Mouse (Mus musculus): ENCODE measurements around the gene Nmrk2. TPM values are rescaled to one million over a fixed set of nuclear protein-coding genes. Genes with fewer than 3 reads are reported as not detected.

Nmrk2 gene
- total and polyA plus RNA-seq, 2 experiments from 2014 or later = 0.25 to 0.31 TPM

DNA sequence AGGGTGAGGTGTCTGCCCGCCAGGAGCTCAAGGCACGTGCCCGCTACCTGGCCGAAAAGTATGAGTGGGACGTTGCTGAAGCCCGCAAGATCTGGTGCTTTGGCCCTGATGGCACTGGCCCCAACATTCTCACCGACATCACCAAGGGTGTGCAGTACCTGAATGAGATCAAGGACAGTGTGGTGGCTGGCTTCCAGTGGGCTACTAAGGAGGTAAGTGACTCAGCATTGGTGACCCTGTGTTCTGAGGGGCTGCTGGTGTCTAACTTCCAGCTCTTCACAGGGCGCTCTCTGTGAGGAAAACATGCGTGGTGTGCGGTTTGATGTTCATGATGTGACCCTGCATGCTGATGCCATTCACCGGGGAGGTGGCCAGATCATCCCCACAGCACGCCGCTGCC is 20.9 kb downstream of the Nmrk2 start:
- no peaks in the 10 kb centered on the region for H3K4me1 ChIP-seq (ENCODE audit: insufficient read depth, low read length)
- no peak overlapping the region for H3K27ac ChIP-seq
- no peaks in the 10 kb centered on the region for H3K9me3 ChIP-seq (ENCODE audit: low read length)
- 93% methylated on average over 13 of the region's 13 CpGs for WGBS
- H3K4me2 ChIP-seq (ENCODE audit: low read depth, low read length) = no peak overlapping the region
- no peak overlapping the region for H3K9ac ChIP-seq (replicated peaks; ENCODE audit: low read length)
- DNase-seq (ENCODE audit: low spot score) (no peak), ATAC-seq (no peak)
- TF ChIP-seq CTCF (IDR thresholded peaks at IDR 0.05; ENCODE audit: low read depth) = no peak
- H3K27me3 ChIP-seq (ENCODE audit: insufficient read depth, low read length) = no peaks in the 10 kb centered on the region
- no peak overlapping the region for H3K4me3 ChIP-seq (ENCODE audit: low read length)
- peaks cover 62% of the 10 kb centered on the region for H3K36me3 ChIP-seq (ENCODE audit: insufficient read depth, low read length)

- DNase-seq (ENCODE audit: low spot score) (no peak), ATAC-seq (no peak)
- peaks cover 4% of the 10 kb centered on the region; the same call in 1 of the 2 replicates for H3K4me1 ChIP-seq (ENCODE audit: insufficient read depth, low read length)
- no peak overlapping the region for H3K27ac ChIP-seq
- 91% methylated on average over 32 of the region's 32 CpGs for WGBS
- H3K9me3 ChIP-seq (ENCODE audit: low read length) = no peaks in the 10 kb centered on the region
- H3K9ac ChIP-seq (replicated peaks; ENCODE audit: low read length) = no peak overlapping the region
- no peaks in the 10 kb centered on the region for H3K27me3 ChIP-seq (ENCODE audit: insufficient read depth, low read length)
- no peak overlapping the region for H3K4me2 ChIP-seq (ENCODE audit: low read depth, low read length)
- no peak overlapping the region for H3K4me3 ChIP-seq (ENCODE audit: low read length)
- peak; percentile 32 for TF ChIP-seq CTCF (IDR thresholded peaks at IDR 0.05; ENCODE audit: low read depth)
- peaks cover 54% of the 10 kb centered on the region for H3K36me3 ChIP-seq (ENCODE audit: insufficient read depth, low read length)
These were observed 22.2 kb downstream of the Nmrk2 start for GRCm38 (mm10) chr10:81179451-81180342.

DNA sequence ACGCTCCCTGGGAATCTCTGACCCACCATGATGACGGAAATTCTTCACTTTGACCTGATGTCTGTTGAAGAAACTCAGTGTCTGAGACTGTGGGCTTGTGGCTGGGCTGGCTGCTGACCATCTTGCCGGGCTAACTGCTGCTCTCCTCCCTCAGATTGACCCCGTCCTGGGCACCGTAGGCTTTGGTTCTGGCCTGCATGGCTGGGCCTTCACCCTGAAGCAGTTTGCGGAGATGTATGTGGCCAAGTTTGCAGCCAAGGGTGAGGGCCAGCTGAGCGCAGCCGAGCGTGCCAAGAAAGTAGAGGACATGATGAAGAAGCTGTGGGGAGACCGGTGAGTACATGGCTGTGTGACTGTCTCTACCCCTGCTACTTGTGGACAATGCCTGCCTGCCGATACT is 22.9 kb downstream of the Nmrk2 start:
- Histone ChIP-seq H3K9me3 (ENCODE audit: low read length) (no peaks in the 10 kb centered on the region), H3K27me3 (ENCODE audit: insufficient read depth, low read length) (no peaks in the 10 kb centered on the region), H3K4me1 (ENCODE audit: insufficient read depth, low read length) (peaks cover 4% of the 10 kb centered on the region; the same call in 1 of the 2 replicates), H3K4me3 (ENCODE audit: low read length) (no peak overlapping the region), H3K4me2 (ENCODE audit: low read depth, low read length) (no peak overlapping the region), H3K36me3 (ENCODE audit: insufficient read depth, low read length) (peaks cover 49% of the 10 kb centered on the region), H3K9ac (replicated peaks; ENCODE audit: low read length) (no peak overlapping the region), H3K27ac (no peak overlapping the region)
- ATAC-seq (no peak), DNase-seq (ENCODE audit: low spot score) (no peak)
- 91% methylated on average over 11 of the region's 11 CpGs for WGBS
- TF ChIP-seq CTCF (IDR thresholded peaks at IDR 0.05; ENCODE audit: low read depth) = no peak

GRCm38 (mm10) chr10:81177958-81178712 is 23.7 kb downstream of the Nmrk2 start:
- TF ChIP-seq CTCF (IDR thresholded peaks at IDR 0.05; ENCODE audit: low read depth) = no peak
- H3K4me2 ChIP-seq (ENCODE audit: low read depth, low read length) = peak overlapping the region; percentile 83
- peak overlapping the region; percentile 91 for H3K9ac ChIP-seq (replicated peaks; ENCODE audit: low read length)
- H3K27me3 ChIP-seq (ENCODE audit: insufficient read depth, low read length) = no peaks in the 10 kb centered on the region
- H3K9me3 ChIP-seq (ENCODE audit: low read length) = no peaks in the 10 kb centered on the region
- H3K27ac ChIP-seq = 0 out of 2 replicates have a peak overlapping the region, but pooled peaks have one; percentile 96
- peak overlapping the region; percentile 93 for H3K4me3 ChIP-seq (ENCODE audit: low read length)
- DNase-seq (ENCODE audit: low spot score) (no peak), ATAC-seq (no peak)
- peaks cover 49% of the 10 kb centered on the region for H3K36me3 ChIP-seq (ENCODE audit: insufficient read depth, low read length)
- 66% methylated on average over 14 of the region's 14 CpGs for WGBS
- peaks cover 4% of the 10 kb centered on the region; the same call in 1 of the 2 replicates for H3K4me1 ChIP-seq (ENCODE audit: insufficient read depth, low read length)

GRCm38 (mm10) chr10:81177491-81177925 is 24.3 kb downstream of the Nmrk2 start:
- Histone ChIP-seq H3K4me3 (ENCODE audit: low read length) (peak overlapping the region; percentile 93), H3K36me3 (ENCODE audit: insufficient read depth, low read length) (peaks cover 49% of the 10 kb centered on the region), H3K4me2 (ENCODE audit: low read depth, low read length) (peak overlapping the region; percentile 83), H3K27ac (peak overlapping the region; percentile 96), H3K27me3 (ENCODE audit: insufficient read depth, low read length) (no peaks in the 10 kb centered on the region), H3K4me1 (ENCODE audit: insufficient read depth, low read length) (peaks cover 4% of the 10 kb centered on the region; the same call in 1 of the 2 replicates), H3K9ac (replicated peaks; ENCODE audit: low read length) (peak overlapping the region; percentile 91), H3K9me3 (ENCODE audit: low read length) (no peaks in the 10 kb centered on the region)
- no peak for ATAC-seq
- 8% methylated on average over 16 of the region's 16 CpGs for WGBS
- peak; percentile 30 for DNase-seq (ENCODE audit: low spot score)
- no peak for TF ChIP-seq CTCF (IDR thresholded peaks at IDR 0.05; ENCODE audit: low read depth)

DNA sequence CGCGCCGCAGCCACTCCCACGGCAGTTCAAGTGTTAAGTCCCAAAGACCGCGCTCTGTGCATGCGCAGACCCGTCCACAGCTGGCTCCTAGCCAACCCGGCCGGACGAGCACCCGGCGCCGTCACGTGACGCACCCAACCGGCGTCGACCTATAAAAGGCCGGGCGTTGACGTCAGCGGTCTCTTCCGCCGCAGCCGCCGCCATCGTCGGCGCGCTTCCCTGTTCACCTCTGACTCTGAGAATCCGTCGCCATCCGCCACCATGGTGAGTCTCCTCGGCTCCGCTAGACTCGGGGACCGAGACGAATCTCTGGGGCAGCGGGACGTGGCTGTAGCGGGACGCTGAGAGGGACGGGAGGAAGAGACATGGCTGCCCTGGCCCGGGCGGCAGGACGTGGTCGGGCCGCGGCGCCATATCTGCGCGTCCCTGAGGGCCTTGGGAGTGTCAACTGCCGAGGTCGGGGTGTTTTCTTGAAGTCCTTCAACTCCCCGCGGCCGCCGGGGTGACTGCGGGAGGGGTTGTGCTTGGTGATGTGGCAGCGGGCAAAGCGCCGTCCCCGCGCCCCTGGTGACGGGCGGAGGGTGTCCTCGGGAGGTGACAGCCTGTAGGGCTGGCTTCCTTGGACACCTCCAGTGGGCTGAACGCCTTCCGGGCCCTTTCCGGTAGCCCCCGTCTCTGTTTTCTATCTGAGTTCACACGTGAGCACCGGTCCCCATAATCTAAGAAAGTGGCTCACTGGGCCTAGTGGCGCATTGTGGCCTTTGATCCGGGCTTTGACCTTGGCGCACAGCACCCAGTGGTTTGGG is 25.2 kb downstream of the Nmrk2 start, which contains the start of gene Eef2:
Gene Eef2 (plus strand): TSS at position 166 of the 806 bp plus-strand sequence.
- no peaks in the 10 kb centered on the region for H3K27me3 ChIP-seq (ENCODE audit: insufficient read depth, low read length)
- H3K9me3 ChIP-seq (ENCODE audit: low read length) = no peaks in the 10 kb centered on the region
- H3K4me3 ChIP-seq (ENCODE audit: low read length) = peak within 1 kb of the TSS; percentile 93
- ATAC-seq (peak; percentile 79), DNase-seq (ENCODE audit: low spot score) (peak; percentile 100)
- peak within 1 kb of the TSS; percentile 83 for H3K4me2 ChIP-seq (ENCODE audit: low read depth, low read length)
- TF ChIP-seq CTCF (IDR thresholded peaks at IDR 0.05; ENCODE audit: low read depth) = peak; percentile 7; the same call in 1 of the 2 replicates
- peak within 1 kb of the TSS; percentile 91 for H3K9ac ChIP-seq (replicated peaks; ENCODE audit: low read length)
- peaks cover 41% of the 10 kb centered on the region for H3K36me3 ChIP-seq (ENCODE audit: insufficient read depth, low read length)
- H3K27ac ChIP-seq = peak within 1 kb of the TSS; percentile 96
- peaks cover 4% of the 10 kb centered on the region; the same call in 1 of the 2 replicates for H3K4me1 ChIP-seq (ENCODE audit: insufficient read depth, low read length)
- WGBS = under 1% methylated on average over 77 of the region's 77 CpGs

Measured in hindbrain, postnatal 0 days (tissue).